Mouse (Mus musculus): ENCODE results near the gene Fmod. TPM values are rescaled to one million over a fixed set of nuclear protein-coding genes. Genes with fewer than 3 reads are reported as not detected.

The Fmod gene
- polyA plus RNA-seq, 1 experiment: 9.7 TPM

- no peak for TF ChIP-seq POLR2A (IDR thresholded peaks at IDR 0.05; ENCODE audit: low read depth, low read length)
- no peak for TF ChIP-seq CTCF (conservative IDR thresholded peaks at IDR 0.05; ENCODE audit: insufficient read depth, insufficient read length, low read depth, low read length)
- DNase-seq: no peak
- Histone ChIP-seq H3K27ac (ENCODE audit: insufficient read depth, low read depth, low read length) (no peak overlapping the region), H3K27me3 (replicated peaks; ENCODE audit: control insufficient read depth, insufficient read depth, low read length) (no peaks in the 10 kb centered on the region), H3K4me1 (ENCODE audit: control insufficient read depth, insufficient read depth, low read length) (peaks cover 22% of the 10 kb centered on the region; the same call in 1 of the 2 replicates), H3K4me3 (ENCODE audit: insufficient read depth, low read depth, low read length) (no peak overlapping the region), H3K36me3 (ENCODE audit: control insufficient read depth, insufficient read depth, low read length) (no peaks in the 10 kb centered on the region)
- 79% methylated on average over 3 of the region's 3 CpGs for WGBS
Measured at GRCm38 (mm10) chr1:134084128-134084527, 47.1 kb downstream of the Fmod start.

- no peaks in the 10 kb centered on the region for H3K27me3 ChIP-seq (replicated peaks; ENCODE audit: control insufficient read depth, insufficient read depth, low read length)
- TF ChIP-seq POLR2A (IDR thresholded peaks at IDR 0.05; ENCODE audit: low read depth, low read length) (no peak), CTCF (conservative IDR thresholded peaks at IDR 0.05; ENCODE audit: insufficient read depth, insufficient read length, low read depth, low read length) (no peak)
- H3K27ac ChIP-seq (ENCODE audit: insufficient read depth, low read depth, low read length): no peak overlapping the region
- DNase-seq: no peak
- 51% methylated on average over 3 of the region's 3 CpGs for WGBS
- no peak overlapping the region for H3K4me3 ChIP-seq (ENCODE audit: insufficient read depth, low read depth, low read length)
- peaks cover 12% of the 10 kb centered on the region; the same call in 1 of the 2 replicates for H3K4me1 ChIP-seq (ENCODE audit: control insufficient read depth, insufficient read depth, low read length)
- H3K36me3 ChIP-seq (ENCODE audit: control insufficient read depth, insufficient read depth, low read length): no peaks in the 10 kb centered on the region
Measured at GRCm38 (mm10) chr1:134086017-134086416, 49.0 kb downstream of the Fmod start.

- Histone ChIP-seq H3K4me1 (ENCODE audit: control insufficient read depth, insufficient read depth, low read length) (peaks cover 8% of the 10 kb centered on the region; the same call in 1 of the 2 replicates), H3K4me3 (ENCODE audit: insufficient read depth, low read depth, low read length) (peak overlapping the region; percentile 35), H3K27me3 (replicated peaks; ENCODE audit: control insufficient read depth, insufficient read depth, low read length) (no peaks in the 10 kb centered on the region), H3K36me3 (ENCODE audit: control insufficient read depth, insufficient read depth, low read length) (no peaks in the 10 kb centered on the region), H3K27ac (ENCODE audit: insufficient read depth, low read depth, low read length) (peak overlapping the region; percentile 51)
- peak; percentile 71 for DNase-seq
- TF ChIP-seq CTCF (conservative IDR thresholded peaks at IDR 0.05; ENCODE audit: insufficient read depth, insufficient read length, low read depth, low read length) (no peak), POLR2A (IDR thresholded peaks at IDR 0.05; ENCODE audit: low read depth, low read length) (no peak)
- WGBS: 33% methylated on average over 16 of the region's 16 CpGs
Measured at GRCm38 (mm10) chr1:134086811-134087398, 49.9 kb downstream of the Fmod start.

DNA sequence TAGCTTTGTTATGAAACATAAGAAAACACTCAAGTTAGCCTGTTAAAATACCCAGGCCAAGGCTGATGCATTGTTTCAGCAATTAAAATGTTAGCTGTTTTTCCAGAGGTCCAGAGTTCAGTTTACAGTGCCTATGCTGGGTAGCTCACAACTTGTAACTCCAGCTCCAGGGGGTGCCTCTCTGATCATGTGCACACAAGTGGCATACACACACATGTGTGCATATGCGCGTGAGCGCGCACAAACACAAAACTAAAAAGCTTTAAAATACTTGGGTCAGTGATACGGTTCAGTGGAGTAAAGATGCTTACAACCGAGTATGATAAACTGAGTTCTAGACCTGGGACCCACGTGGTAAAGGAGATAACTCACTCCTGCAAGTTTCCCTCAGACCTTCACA, 52.0 kb downstream of the Fmod start:
- no peak overlapping the region for H3K27ac ChIP-seq (ENCODE audit: insufficient read depth, low read depth, low read length)
- WGBS: 83% methylated on average over 7 of the region's 7 CpGs
- peaks cover 17% of the 10 kb centered on the region for H3K4me1 ChIP-seq (ENCODE audit: control insufficient read depth, insufficient read depth, low read length)
- no peak for DNase-seq
- TF ChIP-seq CTCF (conservative IDR thresholded peaks at IDR 0.05; ENCODE audit: insufficient read depth, insufficient read length, low read depth, low read length) (no peak), POLR2A (IDR thresholded peaks at IDR 0.05; ENCODE audit: low read depth, low read length) (no peak)
- no peaks in the 10 kb centered on the region for H3K36me3 ChIP-seq (ENCODE audit: control insufficient read depth, insufficient read depth, low read length)
- H3K4me3 ChIP-seq (ENCODE audit: insufficient read depth, low read depth, low read length): no peak overlapping the region
- H3K27me3 ChIP-seq (replicated peaks; ENCODE audit: control insufficient read depth, insufficient read depth, low read length): no peaks in the 10 kb centered on the region

DNA sequence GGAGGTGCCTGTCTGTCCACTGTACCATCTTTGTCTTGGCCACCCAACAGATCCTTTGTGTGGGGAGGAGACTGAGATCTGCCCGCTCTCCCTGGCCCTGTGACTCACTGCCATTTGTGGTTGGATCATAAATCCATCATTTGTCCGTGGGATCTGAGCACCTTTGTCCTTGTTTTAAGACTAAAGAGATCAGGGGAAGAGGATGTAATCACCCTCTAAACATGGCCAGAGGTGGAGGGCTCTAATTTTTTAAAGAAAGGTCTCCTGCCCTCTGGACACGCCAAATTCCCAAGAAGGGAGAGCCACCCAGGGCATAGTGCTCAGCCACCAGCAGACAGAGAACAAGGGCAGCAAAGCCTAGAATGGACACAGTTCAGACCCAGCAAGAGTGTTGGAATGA, 54.8 kb downstream of the Fmod start:
- Histone ChIP-seq H3K36me3 (ENCODE audit: control insufficient read depth, insufficient read depth, low read length) (no peaks in the 10 kb centered on the region), H3K27ac (ENCODE audit: insufficient read depth, low read depth, low read length) (no peak overlapping the region), H3K4me1 (ENCODE audit: control insufficient read depth, insufficient read depth, low read length) (peaks cover 10% of the 10 kb centered on the region), H3K4me3 (ENCODE audit: insufficient read depth, low read depth, low read length) (no peak overlapping the region), H3K27me3 (replicated peaks; ENCODE audit: control insufficient read depth, insufficient read depth, low read length) (no peaks in the 10 kb centered on the region)
- WGBS: 79% methylated on average over 3 of the region's 3 CpGs
- DNase-seq: no peak
- no peak for TF ChIP-seq CTCF (conservative IDR thresholded peaks at IDR 0.05; ENCODE audit: insufficient read depth, insufficient read length, low read depth, low read length)
- TF ChIP-seq POLR2A (IDR thresholded peaks at IDR 0.05; ENCODE audit: low read depth, low read length): no peak

GRCm38 (mm10) chr1:134092368-134092767, 55.3 kb downstream of the Fmod start:
- Histone ChIP-seq H3K4me1 (ENCODE audit: control insufficient read depth, insufficient read depth, low read length) (peaks cover 10% of the 10 kb centered on the region), H3K27me3 (replicated peaks; ENCODE audit: control insufficient read depth, insufficient read depth, low read length) (no peaks in the 10 kb centered on the region), H3K4me3 (ENCODE audit: insufficient read depth, low read depth, low read length) (no peak overlapping the region), H3K27ac (ENCODE audit: insufficient read depth, low read depth, low read length) (peak overlapping the region; percentile 78), H3K36me3 (ENCODE audit: control insufficient read depth, insufficient read depth, low read length) (no peaks in the 10 kb centered on the region)
- no peak for TF ChIP-seq POLR2A (IDR thresholded peaks at IDR 0.05; ENCODE audit: low read depth, low read length)
- WGBS: 44% methylated on average over 6 of the region's 6 CpGs
- no peak for DNase-seq

- DNase-seq: peak; percentile 96
- 3% methylated on average over 43 of the region's 43 CpGs for WGBS
- no peaks in the 10 kb centered on the region for H3K36me3 ChIP-seq (ENCODE audit: control insufficient read depth, insufficient read depth, low read length)
- H3K4me3 ChIP-seq (ENCODE audit: insufficient read depth, low read depth, low read length): peak overlapping the region; percentile 48
- peak overlapping the region; percentile 78 for H3K27ac ChIP-seq (ENCODE audit: insufficient read depth, low read depth, low read length)
- H3K4me1 ChIP-seq (ENCODE audit: control insufficient read depth, insufficient read depth, low read length): peaks cover 17% of the 10 kb centered on the region
- H3K27me3 ChIP-seq (replicated peaks; ENCODE audit: control insufficient read depth, insufficient read depth, low read length): no peaks in the 10 kb centered on the region
- TF ChIP-seq POLR2A (IDR thresholded peaks at IDR 0.05; ENCODE audit: low read depth, low read length): peak; percentile 15
- TF ChIP-seq CTCF (conservative IDR thresholded peaks at IDR 0.05; ENCODE audit: insufficient read depth, insufficient read length, low read depth, low read length): no peak
Measured at GRCm38 (mm10) chr1:134092852-134093770, 56.1 kb downstream of the Fmod start.

All from kidney, adult 2 months (tissue).